Mouse (Mus musculus): ENCODE data around the gene Ubac2. TPM values are rescaled to one million over a fixed set of nuclear protein-coding genes. Genes with fewer than 3 reads are reported as not detected.

Gene Ubac2
- total and polyA plus RNA-seq, 3 experiments = 32.8 to 40.1 (median 35.5) TPM

GRCm38 (mm10) chr14:121897773-121898172 lies 19.4 kb downstream of the Ubac2 start:
- Histone ChIP-seq H3K36me3 (replicated peaks in 1 of 2; ENCODE audit: control insufficient read depth in 1 of 2, insufficient read depth in 1 of 2, low read length in 1 of 2) (peaks cover 0 to 28% of the 10 kb centered on the region in 2 experiments), H3K9me3 (replicated peaks; ENCODE audit: low read length) (no peaks in the 10 kb centered on the region), H3K27ac (ENCODE audit: insufficient read depth, low read depth) (no peak overlapping the region), H3K9ac (ENCODE audit: insufficient read depth, low read depth) (no peak overlapping the region), H3K79me2 (replicated peaks; ENCODE audit: control insufficient read depth, extremely low read depth, insufficient read depth, poor library complexity, severe bottlenecking) (peaks cover 7% of the 10 kb centered on the region), H3K4me2 (ENCODE audit: insufficient read depth, low read depth, poor library complexity, severe bottlenecking) (no peak overlapping the region), H3K27me3 (replicated peaks) (no peaks in the 10 kb centered on the region), H3K4me3 (replicated peaks in 1 of 3; ENCODE audit: low read depth in 2 of 3, low read length in 2 of 3, poor library complexity in 1 of 3) (no peak overlapping the region), H3K4me1 (ENCODE audit: control insufficient read depth in 1 of 2, insufficient read depth in 2 of 2) (peaks cover 21 to 79% of the 10 kb centered on the region in 2 experiments)
- in situ Hi-C loops (cut with MboI; ENCODE audit: low pct_ligation_motif_present, low pct_unique_long_range_greater_than_20kb, low sequenced_read_pairs) (no loop called here), dilution Hi-C loops (cut with MboI; ENCODE audit: extremely low pct_ligation_motif_present, extremely low pct_unique_long_range_greater_than_20kb, low sequenced_read_pairs) (no loop called here)
- no peak for DNase-seq (ENCODE audit: extremely low read depth)
- TF ChIP-seq E2F4 (IDR thresholded peaks at IDR 0.05; ENCODE audit: insufficient replicate concordance, low read depth, low read length) = no peak
- no peak for TF ChIP-seq TCF12 (IDR thresholded peaks at IDR 0.05; ENCODE audit: low read depth, low read length)

- H3K27ac ChIP-seq (ENCODE audit: insufficient read depth, low read depth) = no peak overlapping the region
- peaks cover 21 to 79% of the 10 kb centered on the region in 2 experiments for H3K4me1 ChIP-seq (ENCODE audit: control insufficient read depth in 1 of 2, insufficient read depth in 2 of 2)
- no peak for TF ChIP-seq ZKSCAN1 (IDR thresholded peaks at IDR 0.05; ENCODE audit: borderline replicate concordance, low read depth, low read length)
- no peak for TF ChIP-seq SMC3 (IDR thresholded peaks at IDR 0.05; ENCODE audit: low read depth, low read length)
- no peak for TF ChIP-seq MAZ (IDR thresholded peaks at IDR 0.05; ENCODE audit: low read depth, low read length)
- TF ChIP-seq RAD21 (IDR thresholded peaks at IDR 0.05; ENCODE audit: low read depth, low read length) = no peak
- TF ChIP-seq ELF1 (IDR thresholded peaks at IDR 0.05; ENCODE audit: low read depth, low read length) = no peak
- TF ChIP-seq ZC3H11A (IDR thresholded peaks at IDR 0.05; ENCODE audit: low read depth, low read length) = no peak
- TF ChIP-seq MEF2A (IDR thresholded peaks at IDR 0.05; ENCODE audit: borderline replicate concordance, low read depth, low read length) = no peak
- no peak for TF ChIP-seq POLR2AphosphoS2 (IDR thresholded peaks at IDR 0.05; ENCODE audit: low read depth, low read length)
- no peak for TF ChIP-seq NELFE (IDR thresholded peaks at IDR 0.05; ENCODE audit: low read depth, low read length)
- no peak for TF ChIP-seq ZNF384 (IDR thresholded peaks at IDR 0.05; ENCODE audit: low read depth, low read length)
- no peak for TF ChIP-seq TBP (conservative IDR thresholded peaks at IDR 0.05; ENCODE audit: low read depth, low read length)
- no peak for TF ChIP-seq MXI1 (IDR thresholded peaks at IDR 0.05; ENCODE audit: low read depth, low read length)
- TF ChIP-seq BHLHE40 (IDR thresholded peaks at IDR 0.05; ENCODE audit: low read depth, low read length) = no peak
- no peak for TF ChIP-seq GABPA (IDR thresholded peaks at IDR 0.05; ENCODE audit: insufficient replicate concordance, low read depth, low read length)
- TF ChIP-seq ETS1 (conservative IDR thresholded peaks at IDR 0.05; ENCODE audit: low read depth, low read length) = no peak
- in situ Hi-C loops (cut with MboI; ENCODE audit: low pct_ligation_motif_present, low pct_unique_long_range_greater_than_20kb, low sequenced_read_pairs) (no loop called here), dilution Hi-C loops (cut with MboI; ENCODE audit: extremely low pct_ligation_motif_present, extremely low pct_unique_long_range_greater_than_20kb, low sequenced_read_pairs) (no loop called here)
- no peaks in the 10 kb centered on the region for H3K9me3 ChIP-seq (replicated peaks; ENCODE audit: low read length)
- H3K9ac ChIP-seq (ENCODE audit: insufficient read depth, low read depth) = no peak overlapping the region
- H3K27me3 ChIP-seq (replicated peaks) = no peaks in the 10 kb centered on the region
- no peak overlapping the region for H3K4me3 ChIP-seq (replicated peaks in 1 of 3; ENCODE audit: low read depth in 2 of 3, low read length in 2 of 3, poor library complexity in 1 of 3)
- H3K4me2 ChIP-seq (ENCODE audit: insufficient read depth, low read depth, poor library complexity, severe bottlenecking) = no peak overlapping the region
- no peak for DNase-seq (ENCODE audit: extremely low read depth)
- H3K36me3 ChIP-seq (replicated peaks in 1 of 2; ENCODE audit: control insufficient read depth in 1 of 2, insufficient read depth in 1 of 2, low read length in 1 of 2) = peaks cover 0 to 29% of the 10 kb centered on the region in 2 experiments
- peaks cover 7% of the 10 kb centered on the region for H3K79me2 ChIP-seq (replicated peaks; ENCODE audit: control insufficient read depth, extremely low read depth, insufficient read depth, poor library complexity, severe bottlenecking)
These were observed 20.1 kb downstream of the Ubac2 start for GRCm38 (mm10) chr14:121898509-121898908.

Measured in CH12.LX (cell line).